Mouse (Mus musculus): ENCODE measurements around the gene Srgap1.

- TF ChIP-seq CTCF (IDR thresholded peaks at IDR 0.05; ENCODE audit: control insufficient read depth, insufficient read depth, low read length) (no peak), POLR2A (IDR thresholded peaks at IDR 0.05; ENCODE audit: borderline replicate concordance, control insufficient read depth, low read depth, low read length) (no peak)
These were observed 8.7 kb upstream of the Srgap1 start for GRCm38 (mm10) chr10:122055826-122056225.
